Mouse (Mus musculus): ENCODE data around the gene Rtn4rl1. TPM values are rescaled to one million over a fixed set of nuclear protein-coding genes. Genes with fewer than 3 reads are reported as not detected.

Gene Rtn4rl1
- polyA plus RNA-seq, 1 experiment from 2014 or later = 1.1 TPM

DNA sequence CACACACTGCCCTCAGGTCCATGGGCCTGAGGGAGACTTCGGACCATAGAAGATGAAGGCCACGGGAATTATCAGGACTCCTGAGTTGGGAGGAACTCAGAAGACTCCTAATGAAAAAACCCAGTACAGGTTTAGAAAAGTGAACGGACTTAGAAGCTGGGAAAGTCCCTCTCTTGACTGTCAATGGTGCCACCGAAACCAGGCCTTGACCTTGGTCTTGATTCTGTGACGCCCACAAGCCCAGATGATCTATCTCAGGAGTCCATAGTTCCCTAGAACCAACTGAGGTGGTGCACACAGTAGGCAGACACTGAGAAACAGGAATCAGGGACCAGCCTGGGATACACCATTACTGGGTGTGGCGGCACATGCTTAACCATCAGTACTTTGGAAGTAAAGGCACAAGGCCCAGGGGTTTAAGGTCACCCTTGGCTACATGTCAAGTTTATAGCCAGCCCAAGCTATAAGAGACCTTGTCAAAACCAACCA lies 36.7 kb downstream of the Rtn4rl1 start:
- no peak for DNase-seq
- H3K9me3 ChIP-seq (ENCODE audit: low read depth, low read length) = no peaks in the 10 kb centered on the region
- no peaks in the 10 kb centered on the region for H3K4me1 ChIP-seq (ENCODE audit: insufficient read depth)
- no peak for ATAC-seq (ENCODE audit: insufficient read depth)
- H3K9ac ChIP-seq = no peak overlapping the region
- no peaks in the 10 kb centered on the region for H3K36me3 ChIP-seq (ENCODE audit: insufficient read depth)
- 91% methylated on average over 6 of the region's 6 CpGs for WGBS
- H3K4me3 ChIP-seq (ENCODE audit: low read depth, low read length) = no peak overlapping the region
- peaks cover 4% of the 10 kb centered on the region; the same call in 1 of the 2 replicates for H3K27me3 ChIP-seq (ENCODE audit: insufficient read depth, low read length)
- no peak overlapping the region for H3K27ac ChIP-seq (ENCODE audit: low read depth)
- no peak for TF ChIP-seq CTCF (IDR thresholded peaks at IDR 0.05; ENCODE audit: low read depth)
- no peak overlapping the region for H3K4me2 ChIP-seq

DNA sequence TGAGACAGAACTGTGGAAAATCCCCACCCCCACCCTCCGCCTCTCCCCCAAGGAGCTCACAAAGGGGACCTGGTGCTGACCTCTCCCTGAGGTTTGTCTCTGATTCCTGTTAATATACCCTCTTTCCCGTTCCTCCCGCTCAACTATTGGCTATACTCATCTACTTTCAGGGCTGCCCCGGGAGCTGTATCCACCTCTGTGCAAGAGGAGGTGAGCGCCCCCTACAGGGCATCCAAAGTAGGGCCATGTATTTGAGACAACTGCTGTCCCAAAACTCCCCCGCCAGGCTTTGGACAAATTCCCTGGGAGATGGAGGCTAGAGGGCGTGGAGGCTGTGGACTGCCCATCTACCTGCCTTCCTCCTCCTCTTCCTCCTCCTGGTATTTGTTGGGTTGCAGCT lies 38.2 kb downstream of the Rtn4rl1 start:
- Histone ChIP-seq H3K9me3 (ENCODE audit: low read depth, low read length) (no peaks in the 10 kb centered on the region), H3K27ac (ENCODE audit: low read depth) (no peak overlapping the region), H3K9ac (no peak overlapping the region), H3K4me3 (ENCODE audit: low read depth, low read length) (no peak overlapping the region), H3K36me3 (ENCODE audit: insufficient read depth) (no peaks in the 10 kb centered on the region), H3K4me2 (no peak overlapping the region), H3K4me1 (ENCODE audit: insufficient read depth) (no peaks in the 10 kb centered on the region), H3K27me3 (ENCODE audit: insufficient read depth, low read length) (peaks cover 4% of the 10 kb centered on the region; the same call in 1 of the 2 replicates)
- DNase-seq = peak; percentile 78
- TF ChIP-seq CTCF (IDR thresholded peaks at IDR 0.05; ENCODE audit: low read depth) = peak; percentile 76
- WGBS = 11% methylated on average over 7 of the region's 7 CpGs
- ATAC-seq (ENCODE audit: insufficient read depth) = no peak

DNA sequence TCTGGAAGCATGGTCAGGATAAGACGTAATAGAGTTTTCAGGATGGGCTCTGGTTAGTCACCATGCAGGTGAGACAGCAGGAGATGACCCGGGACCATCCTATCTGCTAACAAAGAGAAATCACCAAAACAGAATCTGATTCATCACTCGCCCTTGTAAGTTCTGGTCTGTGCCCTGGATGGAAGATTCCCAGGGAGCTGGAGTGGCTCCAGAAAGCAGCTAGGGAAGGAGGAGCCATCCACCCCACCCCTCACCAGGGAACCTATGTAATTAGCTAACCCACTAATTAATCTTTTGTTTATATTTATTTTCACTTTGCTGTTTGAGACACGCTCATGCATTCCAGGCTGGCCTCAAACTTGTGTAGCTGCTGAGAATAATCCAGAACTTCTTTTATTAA lies 38.9 kb downstream of the Rtn4rl1 start:
- WGBS = 69% methylated on average over 4 of the region's 4 CpGs
- no peak overlapping the region for H3K9ac ChIP-seq
- no peak overlapping the region for H3K27ac ChIP-seq (ENCODE audit: low read depth)
- DNase-seq (no peak), ATAC-seq (ENCODE audit: insufficient read depth) (no peak)
- H3K9me3 ChIP-seq (ENCODE audit: low read depth, low read length) = no peaks in the 10 kb centered on the region
- H3K27me3 ChIP-seq (ENCODE audit: insufficient read depth, low read length) = peaks cover 4% of the 10 kb centered on the region; the same call in 1 of the 2 replicates
- no peak overlapping the region for H3K4me2 ChIP-seq
- no peaks in the 10 kb centered on the region for H3K4me1 ChIP-seq (ENCODE audit: insufficient read depth)
- H3K36me3 ChIP-seq (ENCODE audit: insufficient read depth) = no peaks in the 10 kb centered on the region
- H3K4me3 ChIP-seq (ENCODE audit: low read depth, low read length) = no peak overlapping the region
- no peak for TF ChIP-seq CTCF (IDR thresholded peaks at IDR 0.05; ENCODE audit: low read depth)

DNA sequence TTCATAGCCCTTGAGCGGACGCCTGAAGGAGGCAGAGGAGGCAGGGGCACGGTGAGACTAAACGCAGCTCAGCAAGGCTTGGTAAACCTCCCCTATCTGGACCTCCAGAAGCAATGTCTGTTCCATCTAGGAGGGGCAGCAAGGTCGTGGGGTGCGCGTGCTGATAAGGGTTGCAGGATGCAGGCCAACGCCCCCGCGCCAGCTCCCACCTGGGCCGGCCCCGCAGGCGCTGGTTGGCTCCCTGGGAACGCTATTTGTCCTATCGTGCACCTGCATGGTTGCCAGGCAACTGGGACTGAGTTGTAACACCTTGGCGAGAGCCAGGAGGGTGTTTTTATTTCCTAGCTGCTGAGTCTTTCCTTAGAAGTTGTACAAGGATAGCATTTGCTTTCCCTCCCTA lies 41.2 kb downstream of the Rtn4rl1 start:
- no peaks in the 10 kb centered on the region for H3K36me3 ChIP-seq (ENCODE audit: insufficient read depth)
- H3K4me2 ChIP-seq = peak overlapping the region; percentile 36
- no peak for TF ChIP-seq CTCF (IDR thresholded peaks at IDR 0.05; ENCODE audit: low read depth)
- no peak overlapping the region for H3K4me3 ChIP-seq (ENCODE audit: low read depth, low read length)
- H3K9me3 ChIP-seq (ENCODE audit: low read depth, low read length) = no peaks in the 10 kb centered on the region
- peaks cover 4% of the 10 kb centered on the region; the same call in 1 of the 2 replicates for H3K27me3 ChIP-seq (ENCODE audit: insufficient read depth, low read length)
- 8% methylated on average over 16 of the region's 16 CpGs for WGBS
- DNase-seq = peak; percentile 55
- no peak overlapping the region for H3K9ac ChIP-seq
- no peak overlapping the region for H3K27ac ChIP-seq (ENCODE audit: low read depth)
- ATAC-seq (ENCODE audit: insufficient read depth) = peak; percentile 52; the same call in 1 of the 2 replicates
- no peaks in the 10 kb centered on the region for H3K4me1 ChIP-seq (ENCODE audit: insufficient read depth)

DNA sequence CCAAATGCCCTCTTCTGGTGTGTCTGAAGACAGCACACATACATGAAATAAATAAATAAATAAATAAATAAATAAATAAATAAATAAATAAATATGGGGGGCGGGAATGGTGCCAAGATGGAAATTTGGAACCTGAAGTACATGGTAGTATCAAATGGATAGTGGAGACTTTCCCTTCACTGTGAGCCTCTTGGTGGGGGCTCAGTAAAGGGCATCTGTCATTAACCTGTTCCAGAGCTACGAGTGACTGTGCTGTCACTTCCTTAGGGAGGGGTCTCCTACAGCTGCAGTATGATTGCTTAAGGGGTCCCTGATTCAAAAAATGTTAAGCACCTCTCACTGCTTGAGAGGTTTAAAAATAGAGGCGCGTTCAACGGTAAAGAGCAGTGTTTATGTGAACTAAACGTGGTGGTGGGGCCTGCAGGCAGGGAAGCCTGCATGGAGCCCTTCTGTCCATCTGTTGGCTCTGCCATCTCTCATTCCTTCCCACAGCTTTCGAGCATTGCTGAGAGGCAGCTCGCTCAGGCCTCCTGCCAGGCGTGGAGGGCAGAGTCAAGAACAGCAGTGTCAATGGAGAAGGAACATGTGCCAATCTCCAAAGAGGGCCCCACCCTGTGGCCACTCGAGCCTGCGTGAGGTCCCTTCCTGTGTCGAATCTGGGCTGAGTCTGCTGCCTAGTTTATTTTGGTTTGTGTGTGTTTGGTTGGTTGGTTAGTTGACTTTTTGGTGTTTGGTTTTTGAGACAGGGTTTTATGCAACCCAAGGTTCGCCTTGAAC lies 46.8 kb downstream of the Rtn4rl1 start:
- 40% methylated on average over 13 of the region's 13 CpGs for WGBS
- Histone ChIP-seq H3K4me2 (no peak overlapping the region), H3K4me1 (ENCODE audit: insufficient read depth) (peaks cover 5% of the 10 kb centered on the region; the same call in 1 of the 2 replicates), H3K27me3 (ENCODE audit: insufficient read depth, low read length) (no peaks in the 10 kb centered on the region), H3K9me3 (ENCODE audit: low read depth, low read length) (no peaks in the 10 kb centered on the region), H3K9ac (no peak overlapping the region), H3K4me3 (ENCODE audit: low read depth, low read length) (no peak overlapping the region), H3K27ac (ENCODE audit: low read depth) (peak overlapping the region; percentile 19; the same call in 1 of the 2 replicates), H3K36me3 (ENCODE audit: insufficient read depth) (no peaks in the 10 kb centered on the region)
- no peak for TF ChIP-seq CTCF (IDR thresholded peaks at IDR 0.05; ENCODE audit: low read depth)
- DNase-seq (peak; percentile 47), ATAC-seq (ENCODE audit: insufficient read depth) (no peak)

DNA sequence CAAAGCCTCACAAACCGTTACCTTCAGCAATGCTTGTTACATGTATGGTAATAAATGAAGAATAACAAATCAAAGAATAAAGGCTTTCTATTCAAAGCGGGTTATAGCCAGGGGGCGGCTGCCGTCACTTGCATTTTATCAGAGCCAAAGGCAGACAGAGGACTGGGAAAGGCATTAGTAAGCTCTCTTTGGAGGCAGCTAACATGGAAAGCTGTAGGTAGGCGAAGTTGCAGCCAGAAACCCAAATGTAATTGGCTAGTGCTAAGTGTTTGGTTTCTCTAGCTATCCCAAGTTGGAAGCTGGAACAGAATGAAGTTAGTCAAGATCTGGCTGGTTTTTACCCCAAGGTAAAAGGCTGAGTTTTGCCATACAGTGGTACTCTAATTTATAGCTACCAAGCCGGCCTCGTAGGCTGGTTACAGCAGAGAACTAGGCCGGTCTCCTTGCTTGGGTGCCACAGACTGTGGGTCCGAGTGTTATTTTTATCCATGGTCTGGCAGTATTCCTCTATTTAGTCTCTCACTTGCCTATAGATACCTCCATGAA lies 49.2 kb downstream of the Rtn4rl1 start:
- no peaks in the 10 kb centered on the region for H3K36me3 ChIP-seq (ENCODE audit: insufficient read depth)
- TF ChIP-seq CTCF (IDR thresholded peaks at IDR 0.05; ENCODE audit: low read depth) = no peak
- peaks cover 7% of the 10 kb centered on the region for H3K4me1 ChIP-seq (ENCODE audit: insufficient read depth)
- no peaks in the 10 kb centered on the region for H3K27me3 ChIP-seq (ENCODE audit: insufficient read depth, low read length)
- H3K4me3 ChIP-seq (ENCODE audit: low read depth, low read length) = no peak overlapping the region
- no peak overlapping the region for H3K4me2 ChIP-seq
- no peak for DNase-seq
- 85% methylated on average over 9 of the region's 9 CpGs for whole genome bisulfite sequencing
- no peak overlapping the region for H3K9ac ChIP-seq
- no peaks in the 10 kb centered on the region for H3K9me3 ChIP-seq (ENCODE audit: low read depth, low read length)
- no peak overlapping the region for H3K27ac ChIP-seq (ENCODE audit: low read depth)
- no peak for ATAC-seq (ENCODE audit: insufficient read depth)
